Mouse (Mus musculus) forebrain, embryonic 10.5 days (tissue): ENCODE results near the gene Rab44. TPM values are rescaled to one million over a fixed set of nuclear protein-coding genes. Genes with fewer than 3 reads are reported as not detected.

Experiments used
- DNase-seq: peaks from one replicate; pipeline ENCODE4 v3.0.0-alpha.2; 2017; ENCODE audit warnings: low spot score; ENCODE audit errors: extremely low spot score
- H3K27ac ChIP-seq: fragments of 300-500 bp; sonication (generic); 2 replicates; pipeline ENCODE4 v1.5.1; 2016; ENCODE audit warnings: mild to moderate bottlenecking
- H3K27me3 ChIP-seq: fragments of 300-500 bp; sonication (generic); 2 replicates; pipeline ENCODE4 v1.6.1; 2016; ENCODE audit warnings: mild to moderate bottlenecking; ENCODE audit not compliant: poor library complexity, severe bottlenecking
- H3K36me3 ChIP-seq: fragments of 300-500 bp; sonication (generic); replicated peaks from 2 replicates; pipeline ENCODE4 v1.6.1; 2016; ENCODE audit warnings: mild to moderate bottlenecking, moderate library complexity
- H3K4me1 ChIP-seq: fragments of 300-500 bp; sonication (generic); 2 replicates; pipeline ENCODE4 v1.6.1; 2016
- H3K4me3 ChIP-seq: fragments of 300-500 bp; sonication (generic); 2 replicates; pipeline ENCODE4 v1.5.1; 2016; ENCODE audit warnings: mild to moderate bottlenecking, moderate library complexity
- H3K9me3 ChIP-seq: fragments of 300-500 bp; sonication (generic); 2 replicates; pipeline ENCODE4 v1.6.1; 2016; ENCODE audit warnings: mild to moderate bottlenecking, moderate library complexity
- WGBS: fragments of 180-500 bp; shearing (Covaris S2); methylation state at CpG from one replicate; pipeline ENCODE4 v1.1.7; 2016; 5-methylcytosine and 5-hydroxymethylcytosine counted together
- polyA plus RNA-seq: library from polyadenylated mRNA; unstranded; fragments of >200 nt; fragmentation: Nextera tagmentation; extraction: Ambion mirVana; gene quantifications from 2 replicates; pipeline ENCODE4 v1.2.1, GENCODE M21; 2016

Gene Rab44
- polyA plus RNA-seq, 1 experiment from 2014 or later = 0.25 TPM

GRCm38 (mm10) chr17:29180406-29181127 is 66.6 kb downstream of the Rab44 start:
- DNase-seq = no peak
- Histone ChIP-seq H3K36me3 (no peaks in the 10 kb centered on the region), H3K27ac (no peak overlapping the region), H3K4me3 (no peak overlapping the region), H3K4me1 (peaks cover 34% of the 10 kb centered on the region), H3K9me3 (no peaks in the 10 kb centered on the region), H3K27me3 (peaks cover 23% of the 10 kb centered on the region)
- WGBS = 89% methylated on average over 4 of the region's 4 CpGs

- no peak for DNase-seq
- Histone ChIP-seq H3K36me3 (no peaks in the 10 kb centered on the region), H3K27ac (no peak overlapping the region; the same call in 1 of the 2 replicates), H3K27me3 (peaks cover 20% of the 10 kb centered on the region), H3K4me1 (peaks cover 34% of the 10 kb centered on the region), H3K9me3 (no peaks in the 10 kb centered on the region), H3K4me3 (no peak overlapping the region)
- WGBS = 90% methylated on average over 5 of the region's 5 CpGs
Observed at GRCm38 (mm10) chr17:29181751-29182150, 67.8 kb downstream of the Rab44 start.

GRCm38 (mm10) chr17:29183162-29183561 is 69.2 kb downstream of the Rab44 start:
- no peak for DNase-seq
- peaks cover 23% of the 10 kb centered on the region for H3K27me3 ChIP-seq
- H3K36me3 ChIP-seq = no peaks in the 10 kb centered on the region
- WGBS = 72% methylated on average over 11 of the region's 11 CpGs
- no peaks in the 10 kb centered on the region for H3K9me3 ChIP-seq
- 0 out of 2 replicates have a peak overlapping the region, but pooled peaks have one; percentile 44 for H3K27ac ChIP-seq
- no peak overlapping the region for H3K4me3 ChIP-seq
- H3K4me1 ChIP-seq = peaks cover 43% of the 10 kb centered on the region

- Histone ChIP-seq H3K4me3 (no peak overlapping the region), H3K4me1 (peaks cover 60% of the 10 kb centered on the region), H3K9me3 (no peaks in the 10 kb centered on the region), H3K36me3 (no peaks in the 10 kb centered on the region), H3K27ac (peak overlapping the region; percentile 68), H3K27me3 (peaks cover 47% of the 10 kb centered on the region)
- no peak for DNase-seq
- 34% methylated on average over 7 of the region's 7 CpGs for WGBS
Observed at GRCm38 (mm10) chr17:29185376-29186046, 71.6 kb downstream of the Rab44 start.

GRCm38 (mm10) chr17:29186989-29187859 is 73.3 kb downstream of the Rab44 start:
- WGBS = 10% methylated on average over 10 of the region's 10 CpGs
- H3K27ac ChIP-seq = peak overlapping the region; percentile 74
- peak overlapping the region; percentile 15; the same call in 1 of the 2 replicates for H3K4me3 ChIP-seq
- H3K9me3 ChIP-seq = no peaks in the 10 kb centered on the region
- H3K36me3 ChIP-seq = no peaks in the 10 kb centered on the region
- DNase-seq = no peak
- peaks cover 70% of the 10 kb centered on the region for H3K4me1 ChIP-seq
- H3K27me3 ChIP-seq = peaks cover 56% of the 10 kb centered on the region

GRCm38 (mm10) chr17:29188989-29189388 is 75.0 kb downstream of the Rab44 start:
- peak overlapping the region; percentile 29 for H3K4me3 ChIP-seq
- 4% methylated on average over 12 of the region's 12 CpGs for WGBS
- H3K4me1 ChIP-seq = peaks cover 78% of the 10 kb centered on the region

GRCm38 (mm10) chr17:29195579-29195978 is 81.6 kb downstream of the Rab44 start:
- H3K36me3 ChIP-seq = no peaks in the 10 kb centered on the region
- WGBS = 9% methylated on average over 4 of the region's 4 CpGs
- H3K9me3 ChIP-seq = no peaks in the 10 kb centered on the region
- peaks cover 52% of the 10 kb centered on the region for H3K4me1 ChIP-seq
- peaks cover 13% of the 10 kb centered on the region for H3K27me3 ChIP-seq
- DNase-seq = no peak
- peak overlapping the region; percentile 53; the same call in 1 of the 2 replicates for H3K27ac ChIP-seq
- no peak overlapping the region for H3K4me3 ChIP-seq

More at GRCm38 (mm10) chr17:29188989-29189388, 75.0 kb downstream of the Rab44 start:
- H3K36me3 ChIP-seq = no peaks in the 10 kb centered on the region
- H3K27ac ChIP-seq = peak overlapping the region; percentile 74
- peaks cover 40% of the 10 kb centered on the region for H3K27me3 ChIP-seq
- no peaks in the 10 kb centered on the region for H3K9me3 ChIP-seq
- peak; percentile 57 for DNase-seq

Other genes with a start within 250 kb of the Rab44 start
- 0.02 and 0.11 TPM in 2 replicates for gene 4930539E08Rik, start 198.8 kb upstream of the Rab44 start, polyA plus RNA-seq
- gene Pxt1, start 170.3 kb upstream of the Rab44 start, polyA plus RNA-seq = not detected in 2 replicates
- 111 and 113 TPM in 2 replicates for gene Kctd20, start 162.2 kb upstream of the Rab44 start, polyA plus RNA-seq
- 117 and 119 TPM in 2 replicates for gene Stk38, start 106.2 kb upstream of the Rab44 start, polyA plus RNA-seq
- gene Srsf3, start 81.5 kb upstream of the Rab44 start, polyA plus RNA-seq = 884 TPM in 2 replicates
- 14.0 and 16.8 TPM in 2 replicates for gene Cdkn1a, start 23.2 kb upstream of the Rab44 start, polyA plus RNA-seq
- gene Cpne5, start 124.0 kb downstream of the Rab44 start, polyA plus RNA-seq = 5.3 and 6.2 TPM in 2 replicates
- gene Ppil1, start 150.0 kb downstream of the Rab44 start, polyA plus RNA-seq = 230 and 235 TPM in 2 replicates
- gene BC004004, start 154.6 kb downstream of the Rab44 start, polyA plus RNA-seq = 54.6 and 56.6 TPM in 2 replicates
- gene Pi16, start 203.5 kb downstream of the Rab44 start, polyA plus RNA-seq = 0.71 and 0.73 TPM in 2 replicates
- 255 and 270 TPM in 2 replicates for gene Mtch1, start 233.8 kb downstream of the Rab44 start, polyA plus RNA-seq
- 5.4 and 6.3 TPM in 2 replicates for gene Fgd2, start 246.8 kb downstream of the Rab44 start, polyA plus RNA-seq